Mouse (Mus musculus): ENCODE measurements at regions not wholly inside any gene's neighbourhood (a gene's known extent, or its start where the extent isn't known, plus 50 kb on each side); places are given as distances from the start of the nearest gene placed in this dataset.

DNA sequence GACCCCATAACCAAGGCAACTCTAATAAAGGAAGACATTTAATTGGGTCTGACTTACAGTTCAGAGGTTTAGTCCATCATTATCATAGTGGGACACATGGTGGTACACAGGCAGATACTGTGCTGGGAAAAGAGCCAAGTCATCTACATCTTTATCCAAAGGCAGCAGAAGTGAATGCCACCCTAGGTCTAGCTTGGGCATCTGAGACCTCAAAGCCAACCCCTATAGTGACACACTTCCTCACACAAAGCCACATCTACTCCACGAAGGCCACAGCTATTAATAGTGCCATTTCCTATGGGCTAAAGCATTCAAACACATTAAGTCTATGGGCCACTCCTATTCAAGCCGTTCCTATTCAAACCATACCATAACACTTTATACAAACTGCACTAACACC is 483.8 kb downstream of the Bnc2 start:
- H3K27me3 ChIP-seq (ENCODE audit: control insufficient read depth, insufficient read depth, low read length) = no peaks in the 10 kb centered on the region
- 85% methylated on average over 2 of the region's 2 CpGs for WGBS
- no peak overlapping the region for H3K4me3 ChIP-seq (ENCODE audit: low read depth, low read length)
- no peaks in the 10 kb centered on the region for H3K36me3 ChIP-seq (ENCODE audit: control insufficient read depth, insufficient read depth, low read length)
- no peak for TF ChIP-seq POLR2A (IDR thresholded peaks at IDR 0.05; ENCODE audit: low read depth, low read length)
- TF ChIP-seq CTCF (IDR thresholded peaks at IDR 0.05; ENCODE audit: extremely low read depth, insufficient read length, insufficient replicate concordance, low read depth, low read length) = no peak
- H3K27ac ChIP-seq (ENCODE audit: insufficient read depth, low read depth, low read length) = no peak overlapping the region
- H3K4me1 ChIP-seq (ENCODE audit: control insufficient read depth, insufficient read depth, insufficient read length, low read length) = peaks cover 2% of the 10 kb centered on the region; the same call in 1 of the 2 replicates

DNA sequence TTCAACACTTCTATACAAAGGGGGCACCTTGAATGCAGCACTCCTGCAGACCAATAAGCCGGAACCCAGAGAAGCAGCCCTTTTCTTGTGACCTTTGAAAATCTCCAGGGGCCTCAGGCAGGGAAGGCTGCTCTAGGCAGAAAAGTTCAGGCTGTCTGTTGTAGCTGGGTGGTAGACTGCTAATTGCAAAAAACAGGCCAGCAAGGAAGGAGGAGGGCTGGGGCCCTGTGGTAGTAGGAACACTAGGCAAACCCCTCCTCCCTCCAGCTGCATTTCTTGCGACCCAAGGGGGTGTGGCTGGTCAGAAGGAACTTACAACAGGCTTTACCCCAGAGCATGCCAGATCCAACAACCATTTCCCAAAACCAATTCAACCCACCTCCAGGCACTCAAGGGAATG is 482.8 kb downstream of the Bnc2 start:
- no peak overlapping the region for H3K4me3 ChIP-seq (ENCODE audit: low read depth, low read length)
- H3K4me1 ChIP-seq (ENCODE audit: control insufficient read depth, insufficient read depth, insufficient read length, low read length) = 0 out of 2 replicates have a peak, but pooled peaks cover under 1% of the 10 kb centered on the region
- WGBS = 69% methylated on average over 2 of the region's 2 CpGs
- H3K27me3 ChIP-seq (ENCODE audit: control insufficient read depth, insufficient read depth, low read length) = no peaks in the 10 kb centered on the region
- no peaks in the 10 kb centered on the region for H3K36me3 ChIP-seq (ENCODE audit: control insufficient read depth, insufficient read depth, low read length)
- no peak overlapping the region for H3K27ac ChIP-seq (ENCODE audit: insufficient read depth, low read depth, low read length)
- TF ChIP-seq CTCF (IDR thresholded peaks at IDR 0.05; ENCODE audit: extremely low read depth, insufficient read length, insufficient replicate concordance, low read depth, low read length) (no peak), POLR2A (IDR thresholded peaks at IDR 0.05; ENCODE audit: low read depth, low read length) (no peak)

DNA sequence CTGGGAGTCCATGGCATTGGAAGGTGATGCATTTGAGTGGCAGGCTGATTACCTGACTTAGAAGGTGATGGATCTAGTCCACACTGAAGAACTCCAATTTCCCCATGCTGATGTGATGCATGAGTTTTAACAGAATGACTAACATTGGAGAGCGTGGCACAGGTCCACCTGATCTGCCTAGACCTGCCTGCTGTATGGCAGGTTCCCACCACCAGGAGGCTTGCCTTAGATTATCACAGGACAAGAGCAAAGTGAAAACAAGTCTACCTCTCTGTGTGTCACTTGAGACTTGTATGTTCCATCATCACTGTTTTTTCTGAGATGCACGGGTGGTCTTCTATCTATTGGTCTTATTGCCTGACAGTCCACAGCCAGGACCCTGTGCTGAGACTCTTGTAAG is 478.3 kb downstream of the Bnc2 start:
- H3K27ac ChIP-seq (ENCODE audit: insufficient read depth, low read depth, low read length) = no peak overlapping the region
- H3K27me3 ChIP-seq (ENCODE audit: control insufficient read depth, insufficient read depth, low read length) = no peaks in the 10 kb centered on the region
- H3K4me3 ChIP-seq (ENCODE audit: low read depth, low read length) = no peak overlapping the region
- TF ChIP-seq POLR2A (IDR thresholded peaks at IDR 0.05; ENCODE audit: low read depth, low read length) (no peak), CTCF (IDR thresholded peaks at IDR 0.05; ENCODE audit: extremely low read depth, insufficient read length, insufficient replicate concordance, low read depth, low read length) (no peak)
- WGBS = 89% methylated on average over 2 of the region's 2 CpGs
- H3K4me1 ChIP-seq (ENCODE audit: control insufficient read depth, insufficient read depth, insufficient read length, low read length) = no peaks in the 10 kb centered on the region
- H3K36me3 ChIP-seq (ENCODE audit: control insufficient read depth, insufficient read depth, low read length) = no peaks in the 10 kb centered on the region

DNA sequence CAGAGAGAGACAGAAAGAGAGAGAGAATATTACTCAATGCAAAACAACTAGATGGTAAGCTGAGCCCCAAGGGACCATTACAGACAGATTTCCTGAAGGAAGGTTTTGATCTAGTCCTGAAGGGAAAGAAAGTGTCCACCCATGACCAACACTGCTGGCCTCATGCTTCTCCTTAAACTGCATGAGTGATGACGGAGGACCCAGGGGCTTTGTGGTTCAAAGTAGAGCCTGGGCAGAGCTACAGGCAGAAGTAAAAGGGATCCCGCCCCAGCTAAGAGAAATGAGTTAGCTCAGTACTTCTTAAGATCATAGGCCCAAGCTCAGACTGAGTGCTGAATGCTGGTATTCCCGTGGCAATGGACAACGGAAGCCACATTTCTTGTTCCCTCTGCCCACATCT is 476.9 kb downstream of the Bnc2 start:
- no peak overlapping the region for H3K4me3 ChIP-seq (ENCODE audit: low read depth, low read length)
- 93% methylated on average over 4 of the region's 4 CpGs for WGBS
- TF ChIP-seq CTCF (IDR thresholded peaks at IDR 0.05; ENCODE audit: extremely low read depth, insufficient read length, insufficient replicate concordance, low read depth, low read length) = no peak
- TF ChIP-seq POLR2A (IDR thresholded peaks at IDR 0.05; ENCODE audit: low read depth, low read length) = no peak
- H3K27ac ChIP-seq (ENCODE audit: insufficient read depth, low read depth, low read length) = no peak overlapping the region
- no peaks in the 10 kb centered on the region for H3K27me3 ChIP-seq (ENCODE audit: control insufficient read depth, insufficient read depth, low read length)
- H3K36me3 ChIP-seq (ENCODE audit: control insufficient read depth, insufficient read depth, low read length) = no peaks in the 10 kb centered on the region
- no peaks in the 10 kb centered on the region for H3K4me1 ChIP-seq (ENCODE audit: control insufficient read depth, insufficient read depth, insufficient read length, low read length)

DNA sequence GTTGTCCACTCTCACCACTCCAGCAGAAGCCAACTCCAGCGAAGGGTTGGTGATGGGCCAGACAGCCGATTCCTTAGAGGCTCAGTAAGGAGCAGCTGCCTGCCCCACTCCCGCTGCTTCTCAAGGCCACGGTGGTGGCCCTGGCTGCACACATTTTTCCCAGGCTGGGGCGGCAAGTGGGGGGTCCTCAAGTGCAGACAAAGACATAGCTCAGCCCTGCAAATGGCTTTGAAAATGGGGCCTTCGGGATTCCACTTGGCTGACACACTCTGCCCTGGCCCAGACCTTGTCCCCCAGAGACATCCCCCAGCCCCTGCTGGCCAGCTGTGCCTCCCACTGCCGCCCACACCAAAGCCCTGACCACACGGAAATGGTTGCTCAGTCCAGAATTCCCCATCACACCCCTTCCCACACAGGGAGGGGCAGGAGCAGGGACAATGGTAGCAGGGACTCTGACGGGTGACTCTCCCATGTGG is 475.9 kb downstream of the Bnc2 start:
- no peak overlapping the region for H3K27ac ChIP-seq (ENCODE audit: insufficient read depth, low read depth, low read length)
- WGBS = 67% methylated on average over 9 of the region's 9 CpGs
- H3K27me3 ChIP-seq (ENCODE audit: control insufficient read depth, insufficient read depth, low read length) = no peaks in the 10 kb centered on the region
- no peak overlapping the region for H3K4me3 ChIP-seq (ENCODE audit: low read depth, low read length)
- no peaks in the 10 kb centered on the region for H3K4me1 ChIP-seq (ENCODE audit: control insufficient read depth, insufficient read depth, insufficient read length, low read length)
- TF ChIP-seq POLR2A (IDR thresholded peaks at IDR 0.05; ENCODE audit: low read depth, low read length) (no peak), CTCF (IDR thresholded peaks at IDR 0.05; ENCODE audit: extremely low read depth, insufficient read length, insufficient replicate concordance, low read depth, low read length) (no peak)
- H3K36me3 ChIP-seq (ENCODE audit: control insufficient read depth, insufficient read depth, low read length) = no peaks in the 10 kb centered on the region

DNA sequence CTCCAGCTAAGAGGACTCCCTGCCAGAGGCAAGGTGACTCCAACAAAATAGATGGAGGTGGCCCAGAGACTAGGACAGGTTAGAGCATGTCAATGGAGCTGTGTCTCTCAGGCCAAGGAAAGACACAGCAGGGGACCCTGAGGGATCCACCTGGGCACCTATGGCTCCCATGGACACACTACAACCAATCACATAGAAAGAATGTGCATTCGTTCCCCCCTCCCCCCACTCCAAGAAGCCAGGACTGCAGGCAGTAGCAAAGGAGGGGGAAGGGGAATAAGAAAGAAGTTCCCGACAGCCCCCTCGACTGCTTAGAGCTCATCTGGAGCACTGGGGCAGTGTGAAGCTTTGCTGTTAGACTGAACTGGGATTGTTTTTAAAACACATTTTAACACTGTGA is 474.1 kb downstream of the Bnc2 start:
- TF ChIP-seq CTCF (IDR thresholded peaks at IDR 0.05; ENCODE audit: extremely low read depth, insufficient read length, insufficient replicate concordance, low read depth, low read length) = no peak
- no peak for TF ChIP-seq POLR2A (IDR thresholded peaks at IDR 0.05; ENCODE audit: low read depth, low read length)
- WGBS = 82% methylated on average over 3 of the region's 3 CpGs

DNA sequence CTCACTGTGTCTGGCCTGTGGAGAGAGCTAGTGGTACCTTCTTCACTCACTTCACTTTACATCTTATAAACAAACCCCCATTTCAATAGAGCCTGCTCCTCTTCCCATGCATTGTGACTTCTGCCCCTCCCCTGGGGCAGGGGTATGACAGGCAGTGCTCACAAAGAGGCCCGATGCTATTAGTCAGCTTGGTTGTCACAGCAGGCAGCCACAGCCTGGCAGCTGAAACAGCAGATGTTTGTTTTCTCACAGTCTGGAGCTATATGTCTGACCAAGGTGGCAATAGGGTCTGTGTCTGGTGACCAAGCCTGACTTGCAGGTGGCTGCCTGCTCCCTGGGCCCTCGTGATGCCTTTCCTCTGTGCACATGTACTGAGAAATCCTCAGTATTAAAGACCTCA is 472.8 kb downstream of the Bnc2 start:
- TF ChIP-seq CTCF (IDR thresholded peaks at IDR 0.05; ENCODE audit: extremely low read depth, insufficient read length, insufficient replicate concordance, low read depth, low read length) (no peak), POLR2A (IDR thresholded peaks at IDR 0.05; ENCODE audit: low read depth, low read length) (no peak)
- Histone ChIP-seq H3K27ac (ENCODE audit: insufficient read depth, low read depth, low read length) (no peak overlapping the region), H3K4me3 (ENCODE audit: low read depth, low read length) (no peak overlapping the region), H3K4me1 (ENCODE audit: control insufficient read depth, insufficient read depth, insufficient read length, low read length) (no peaks in the 10 kb centered on the region), H3K36me3 (ENCODE audit: control insufficient read depth, insufficient read depth, low read length) (no peaks in the 10 kb centered on the region), H3K27me3 (ENCODE audit: control insufficient read depth, insufficient read depth, low read length) (no peaks in the 10 kb centered on the region)
- WGBS = 65% methylated on average over 2 of the region's 2 CpGs

More for the DNA sequence above, 474.1 kb downstream of the Bnc2 start:
- Histone ChIP-seq H3K36me3 (ENCODE audit: control insufficient read depth, insufficient read depth, low read length) (no peaks in the 10 kb centered on the region), H3K4me1 (ENCODE audit: control insufficient read depth, insufficient read depth, insufficient read length, low read length) (no peaks in the 10 kb centered on the region), H3K27me3 (ENCODE audit: control insufficient read depth, insufficient read depth, low read length) (no peaks in the 10 kb centered on the region), H3K27ac (ENCODE audit: insufficient read depth, low read depth, low read length) (no peak overlapping the region), H3K4me3 (ENCODE audit: low read depth, low read length) (no peak overlapping the region)

All from small intestine, adult 2 months (tissue).